In the genomic region with DNA sequence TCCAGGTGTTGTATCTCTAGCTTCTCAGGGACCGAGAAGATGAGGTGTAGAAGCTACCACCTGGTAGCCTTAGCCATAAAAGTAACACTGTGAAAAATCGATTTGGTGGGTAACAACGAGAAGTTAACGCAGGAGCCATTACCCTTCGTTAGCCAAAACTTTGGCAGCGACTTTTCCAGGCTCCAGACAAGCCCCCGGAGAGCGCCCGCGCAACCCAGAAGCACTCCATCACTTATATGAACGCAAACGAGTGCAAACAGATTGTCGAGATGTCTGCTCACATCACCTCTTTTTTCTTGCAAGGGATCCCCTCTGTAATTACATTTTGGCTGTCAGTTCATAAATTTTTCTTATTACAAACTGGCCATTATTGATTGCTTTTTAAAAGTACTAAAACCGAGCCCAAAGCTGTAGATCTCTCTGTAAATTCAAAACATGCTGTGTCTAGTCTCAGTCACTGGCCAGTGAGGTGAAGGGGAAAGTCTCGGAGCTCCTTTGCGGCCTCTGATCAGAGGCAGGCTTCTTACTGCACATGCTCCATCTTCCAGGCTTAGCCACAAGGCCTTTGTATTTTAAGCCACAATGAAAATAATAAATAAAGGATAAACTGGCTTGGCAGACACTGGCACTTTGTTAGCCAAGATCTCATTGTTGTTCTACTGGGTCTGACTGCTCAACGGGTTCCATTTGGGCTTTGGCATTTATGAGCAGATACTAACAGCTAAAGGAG, we compare ENCODE assay signal across 17 mouse cellular contexts.
DNase-seq lines count a peak whose midpoint lies in the region; ATAC-seq and TF ChIP-seq lines count a peak whose summit lies in the region.
"Had no signal": no experiment of that assay in that cellular context is flagged by ENCODE, and none has a peak within 500 bp of the region (broad histone marks: within the 10 kb centered on the region; RNA-seq: fewer than 3 reads in every experiment).

No protein-coding gene starts in this region.

- no peak for DNase-seq in embryonic facial prominence, embryonic 10.5 days (ENCODE audit: low spot score)
- DNase-seq in lung, embryonic 14.5 days: peak; percentile 73
- no peak for DNase-seq in lung, adult 2 months
- DNase-seq in Muller cell, postnatal 12 days (ENCODE audit: inconsistent ontology term): peak; percentile 82
- DNase-seq in limb, embryonic 10.5 days (ENCODE audit: low spot score): peak; percentile 67
- no peak for DNase-seq in cerebellum, adult 2 months
- DNase-seq: adrenal gland, adult 2 months; heart, adult 2 months; kidney, adult 2 months; kidney, postnatal 36 days; layer of hippocampus, adult 9-11 months; right cerebral cortex, postnatal 14 days had no signal

- H3K9me3 ChIP-seq in embryonic facial prominence, embryonic 13.5 days: no peaks in the 10 kb centered on the region
- no peaks in the 10 kb centered on the region for H3K9me3 ChIP-seq in embryonic facial prominence, embryonic 10.5 days
- no peaks in the 10 kb centered on the region for H3K9me3 ChIP-seq in lung, embryonic 14.5 days (ENCODE audit: low read depth, low read length)
- no peaks in the 10 kb centered on the region for H3K9me3 ChIP-seq in limb, embryonic 10.5 days (replicated peaks)
- H3K9me3 ChIP-seq in kidney, embryonic 14.5 days (ENCODE audit: control insufficient read depth, low read length): no peaks in the 10 kb centered on the region
- H3K9me3 ChIP-seq: hindbrain, embryonic 15.5 days; midbrain, embryonic 13.5 days had no signal

- H3K27ac ChIP-seq in embryonic facial prominence, embryonic 13.5 days: 0 out of 2 replicates have a peak overlapping the region, but pooled peaks have one; percentile 1
- H3K27ac ChIP-seq in embryonic facial prominence, embryonic 10.5 days (replicated peaks): no peak overlapping the region
- no peak overlapping the region for H3K27ac ChIP-seq in lung, embryonic 14.5 days (ENCODE audit: low read depth)
- peak overlapping the region; percentile 27 for H3K27ac ChIP-seq in limb, embryonic 10.5 days
- H3K27ac ChIP-seq in cerebellum, adult 2 months (ENCODE audit: insufficient read depth, low read length): no peak overlapping the region
- H3K27ac ChIP-seq in kidney, embryonic 14.5 days (ENCODE audit: low read depth, low read length): no peak overlapping the region
- H3K27ac ChIP-seq: heart, adult 2 months; hindbrain, embryonic 15.5 days; macrophage; midbrain, embryonic 13.5 days had no signal

- H3K4me3 ChIP-seq in embryonic facial prominence, embryonic 13.5 days: no peak overlapping the region
- no peak overlapping the region for H3K4me3 ChIP-seq in embryonic facial prominence, embryonic 10.5 days
- H3K4me3 ChIP-seq in lung, embryonic 14.5 days (ENCODE audit: low read depth, low read length): no peak overlapping the region
- no peak overlapping the region for H3K4me3 ChIP-seq in lung, adult 2 months (replicated peaks; ENCODE audit: extremely low read depth, low read depth, low read length)
- H3K4me3 ChIP-seq in limb, embryonic 10.5 days: no peak overlapping the region
- H3K4me3 ChIP-seq in cerebellum, adult 2 months (replicated peaks; ENCODE audit: insufficient read depth, low read depth, low read length): no peak overlapping the region
- H3K4me3 ChIP-seq in kidney, embryonic 14.5 days (ENCODE audit: low read length): no peak overlapping the region
- H3K4me3 ChIP-seq: heart, adult 2 months; hindbrain, embryonic 15.5 days; midbrain, embryonic 13.5 days had no signal

- TF ChIP-seq CTCF in lung, embryonic 14.5 days (IDR thresholded peaks at IDR 0.05; ENCODE audit: low read depth): no peak
- no peak for TF ChIP-seq CTCF in lung, adult 2 months (IDR thresholded peaks at IDR 0.05; ENCODE audit: insufficient read depth, low read length)
- no peak for TF ChIP-seq CTCF in cerebellum, adult 2 months (IDR thresholded peaks at IDR 0.05; ENCODE audit: borderline replicate concordance, insufficient read depth, low read depth, low read length)

- H3K27me3 ChIP-seq in embryonic facial prominence, embryonic 13.5 days: peaks cover 16% of the 10 kb centered on the region
- peaks cover 20% of the 10 kb centered on the region for H3K27me3 ChIP-seq in embryonic facial prominence, embryonic 10.5 days (replicated peaks; ENCODE audit: low read depth, poor library complexity, severe bottlenecking)
- peaks cover 16% of the 10 kb centered on the region for H3K27me3 ChIP-seq in lung, embryonic 14.5 days (ENCODE audit: insufficient read depth, low read length)
- peaks cover 40% of the 10 kb centered on the region; the same call in 1 of the 2 replicates for H3K27me3 ChIP-seq in limb, embryonic 10.5 days (ENCODE audit: low read depth, poor library complexity, severe bottlenecking)
- no peaks in the 10 kb centered on the region for H3K27me3 ChIP-seq in cerebellum, adult 2 months (ENCODE audit: control insufficient read depth, insufficient read depth, low read length)
- H3K27me3 ChIP-seq in kidney, embryonic 14.5 days (ENCODE audit: control insufficient read depth, insufficient read depth, low read length): no peaks in the 10 kb centered on the region
- H3K27me3 ChIP-seq: hindbrain, embryonic 15.5 days; midbrain, embryonic 13.5 days had no signal

- no peaks in the 10 kb centered on the region for H3K36me3 ChIP-seq in embryonic facial prominence, embryonic 13.5 days
- H3K36me3 ChIP-seq in embryonic facial prominence, embryonic 10.5 days (replicated peaks): no peaks in the 10 kb centered on the region
- H3K36me3 ChIP-seq in lung, embryonic 14.5 days (ENCODE audit: insufficient read depth): no peaks in the 10 kb centered on the region
- no peaks in the 10 kb centered on the region for H3K36me3 ChIP-seq in limb, embryonic 10.5 days
- no peaks in the 10 kb centered on the region for H3K36me3 ChIP-seq in kidney, embryonic 14.5 days (ENCODE audit: control insufficient read depth, insufficient read depth, low read length)
- H3K36me3 ChIP-seq: hindbrain, embryonic 15.5 days; midbrain, embryonic 13.5 days had no signal

- ATAC-seq in embryonic facial prominence, embryonic 13.5 days (ENCODE audit: insufficient number of reproducible peaks, insufficient read depth, low FRiP score, low TSS enrichment, low read depth): no peak
- peak; percentile 74 for ATAC-seq in lung, embryonic 14.5 days (ENCODE audit: insufficient read depth)
- no peak for ATAC-seq in kidney, embryonic 14.5 days (ENCODE audit: low FRiP score, low TSS enrichment)

- H3K9ac ChIP-seq in embryonic facial prominence, embryonic 13.5 days: no peak overlapping the region
- no peak overlapping the region for H3K9ac ChIP-seq in lung, embryonic 14.5 days
- no peak overlapping the region for H3K9ac ChIP-seq in kidney, embryonic 14.5 days (ENCODE audit: low read depth, low read length)
- H3K9ac ChIP-seq: hindbrain, embryonic 15.5 days; midbrain, embryonic 13.5 days had no signal

- H3K4me1 ChIP-seq in embryonic facial prominence, embryonic 13.5 days: peaks cover 21% of the 10 kb centered on the region
- H3K4me1 ChIP-seq in embryonic facial prominence, embryonic 10.5 days: peaks cover 25% of the 10 kb centered on the region
- H3K4me1 ChIP-seq in lung, embryonic 14.5 days (ENCODE audit: insufficient read depth): peaks cover 11% of the 10 kb centered on the region
- H3K4me1 ChIP-seq in lung, adult 2 months (ENCODE audit: control insufficient read depth, insufficient read depth, low read length): no peaks in the 10 kb centered on the region
- H3K4me1 ChIP-seq in limb, embryonic 10.5 days: peaks cover 56% of the 10 kb centered on the region
- no peaks in the 10 kb centered on the region for H3K4me1 ChIP-seq in cerebellum, adult 2 months (ENCODE audit: control insufficient read depth, insufficient read depth, low read length)
- H3K4me1 ChIP-seq in kidney, embryonic 14.5 days (ENCODE audit: control insufficient read depth, insufficient read depth, low read length): peaks cover 3% of the 10 kb centered on the region; the same call in 1 of the 2 replicates

- TF ChIP-seq POLR2A in lung, adult 2 months (IDR thresholded peaks at IDR 0.05; ENCODE audit: borderline replicate concordance, extremely low read depth, low read depth, low read length): no peak
- no peak for TF ChIP-seq POLR2A in cerebellum, adult 2 months (IDR thresholded peaks at IDR 0.05; ENCODE audit: borderline replicate concordance, insufficient read depth, low read length)

- 70% methylated on average over 17 of the region's 17 CpGs for WGBS in embryonic facial prominence, embryonic 13.5 days
- WGBS in embryonic facial prominence, embryonic 10.5 days: 83% methylated on average over 17 of the region's 17 CpGs
- 27% methylated on average over 17 of the region's 17 CpGs for WGBS in lung, embryonic 14.5 days
- 72% methylated on average over 17 of the region's 17 CpGs for WGBS in lung, adult 2 months
- 28% methylated on average over 17 of the region's 17 CpGs for WGBS in limb, embryonic 10.5 days
- WGBS in cerebellum, adult 2 months: 43% methylated on average over 17 of the region's 17 CpGs
- 51% methylated on average over 17 of the region's 17 CpGs for WGBS in kidney, embryonic 14.5 days

- no peak overlapping the region for H3K4me2 ChIP-seq in embryonic facial prominence, embryonic 13.5 days
- H3K4me2 ChIP-seq in lung, embryonic 14.5 days: no peak overlapping the region
- no peak overlapping the region for H3K4me2 ChIP-seq in kidney, embryonic 14.5 days (replicated peaks; ENCODE audit: low read depth, low read length)
- H3K4me2 ChIP-seq: hindbrain, embryonic 15.5 days; midbrain, embryonic 13.5 days had no signal

Comparison
In these comparisons a context has a peak if more than half of its experiments do, and no peak if none do; other contexts are left out.
1. H3K27ac ChIP-seq: peak in embryonic facial prominence, embryonic 13.5 days (single experiment) and limb, embryonic 10.5 days (single experiment); none in embryonic facial prominence, embryonic 10.5 days (single experiment), lung, embryonic 14.5 days (single experiment), cerebellum, adult 2 months (single experiment) and kidney, embryonic 14.5 days (single experiment).
2. DNase-seq: peak in lung, embryonic 14.5 days (single experiment), Muller cell, postnatal 12 days (single experiment) and limb, embryonic 10.5 days (single experiment); none in embryonic facial prominence, embryonic 10.5 days (single experiment), lung, adult 2 months (single experiment) and cerebellum, adult 2 months (0 of 2).